Mouse (Mus musculus) megakaryocyte, adult 5-6 weeks (primary cell): ENCODE measurements around the gene Prss35. TPM values are rescaled to one million over a fixed set of nuclear protein-coding genes. Genes with fewer than 3 reads are reported as not detected.

ENCODE experiments used
- ATAC-seq: 2 replicates; pipeline ENCODE4 v1.8.0; 2016; ENCODE audit warnings: mild to moderate bottlenecking, inconsistent platforms; ENCODE audit not compliant: poor library complexity, severe bottlenecking
- total RNA-seq, 2 experiments: library from RNA; stranded (forward) in 1 of 2; stranded (reverse) in 1 of 2; fragments of 153-499, 151-499 nt in 1 of 2; fragments of 221-1000, 200-1000 nt in 1 of 2; gene quantifications; 2 replicates each; pipeline versions ENCODE4 v1.2.3 to v1.2.4; 2015 to 2017

Prss35 gene
- total RNA-seq, 2 experiments from 2014 or later: not detected

- ATAC-seq: no peak
Observed at GRCm38 (mm10) chr9:86729811-86730210, 13.6 kb upstream of the Prss35 start.

- ATAC-seq: no peak
Observed at GRCm38 (mm10) chr9:86734357-86734756, 9.1 kb upstream of the Prss35 start.

- ATAC-seq: no peak
Observed at GRCm38 (mm10) chr9:86734795-86735194, 8.7 kb upstream of the Prss35 start.

GRCm38 (mm10) chr9:86736991-86737390, 6.5 kb upstream of the Prss35 start:
- no peak for ATAC-seq

- ATAC-seq: no peak
Observed at GRCm38 (mm10) chr9:86738067-86738466, 5.4 kb upstream of the Prss35 start.

- ATAC-seq: no peak
Observed at GRCm38 (mm10) chr9:86738801-86739200, 4.6 kb upstream of the Prss35 start.

- ATAC-seq: no peak
Observed at GRCm38 (mm10) chr9:86739971-86740370, 3.5 kb upstream of the Prss35 start.

- ATAC-seq: no peak
Observed at GRCm38 (mm10) chr9:86744041-86744440, 592 bp downstream of the Prss35 start.

GRCm38 (mm10) chr9:86745926-86746581, 2.6 kb downstream of the Prss35 start:
- 0 out of 2 replicates have a peak, but pooled peaks have one; percentile 35 for ATAC-seq

GRCm38 (mm10) chr9:86762477-86763376, 19.3 kb downstream of the Prss35 start:
- ATAC-seq: no peak

GRCm38 (mm10) chr9:86764002-86764401, 20.6 kb downstream of the Prss35 start:
- no peak for ATAC-seq

GRCm38 (mm10) chr9:86766991-86767390, 23.5 kb downstream of the Prss35 start:
- no peak for ATAC-seq

GRCm38 (mm10) chr9:86772897-86773296, 29.4 kb downstream of the Prss35 start:
- no peak for ATAC-seq

GRCm38 (mm10) chr9:86773996-86774395, 30.5 kb downstream of the Prss35 start:
- no peak for ATAC-seq

- no peak for ATAC-seq
Observed at GRCm38 (mm10) chr9:86775374-86775773, 31.9 kb downstream of the Prss35 start.

- no peak for ATAC-seq
Observed at GRCm38 (mm10) chr9:86777309-86777708, 33.9 kb downstream of the Prss35 start.

GRCm38 (mm10) chr9:86778212-86778611, 34.8 kb downstream of the Prss35 start:
- no peak for ATAC-seq

- no peak for ATAC-seq
Observed at GRCm38 (mm10) chr9:86781426-86781825, 38.0 kb downstream of the Prss35 start.

- no peak for ATAC-seq
Observed at GRCm38 (mm10) chr9:86782836-86783235, 39.4 kb downstream of the Prss35 start.

GRCm38 (mm10) chr9:86789186-86789585, 45.7 kb downstream of the Prss35 start:
- no peak for ATAC-seq

- ATAC-seq: no peak
Observed at GRCm38 (mm10) chr9:86791927-86792326, 48.5 kb downstream of the Prss35 start.

- no peak for ATAC-seq
Observed at GRCm38 (mm10) chr9:86795236-86795635, 51.8 kb downstream of the Prss35 start.
